Mouse (Mus musculus) brown adipose tissue, adult 24 weeks (tissue): ENCODE results near the gene 2010003K11Rik. TPM values are rescaled to one million over a fixed set of nuclear protein-coding genes. Genes with fewer than 3 reads are reported as not detected.

Source experiments
- H3K27ac ChIP-seq: fragments of 200-500 bp; replicated peaks from 2 replicates; pipeline ENCODE4 v1.5.1; 2012; ENCODE audit warnings: low read depth, mild to moderate bottlenecking, low read length
- H3K4me1 ChIP-seq: fragments of 200-500 bp; 2 replicates; pipeline ENCODE4 v1.6.1; 2012; ENCODE audit warnings: low read length, mixed read lengths; ENCODE audit not compliant: control insufficient read depth, insufficient read depth, insufficient read length
- H3K4me3 ChIP-seq: fragments of 200-500 bp; 2 replicates; pipeline ENCODE4 v1.5.1; 2012; ENCODE audit warnings: low read depth, mild to moderate bottlenecking, low read length, moderate library complexity; ENCODE audit not compliant: insufficient read depth
- polyA plus RNA-seq: library from polyadenylated mRNA; stranded (reverse); fragments of >200 nt; gene quantifications from 2 replicates; pipeline ENCODE4 v1.2.4, GENCODE M21; 2012; ENCODE audit not compliant: missing spikeins, insufficient read depth, insufficient read length

Gene 2010003K11Rik
- polyA plus RNA-seq = 30.6 and 32.3 TPM in 2 replicates

DNA sequence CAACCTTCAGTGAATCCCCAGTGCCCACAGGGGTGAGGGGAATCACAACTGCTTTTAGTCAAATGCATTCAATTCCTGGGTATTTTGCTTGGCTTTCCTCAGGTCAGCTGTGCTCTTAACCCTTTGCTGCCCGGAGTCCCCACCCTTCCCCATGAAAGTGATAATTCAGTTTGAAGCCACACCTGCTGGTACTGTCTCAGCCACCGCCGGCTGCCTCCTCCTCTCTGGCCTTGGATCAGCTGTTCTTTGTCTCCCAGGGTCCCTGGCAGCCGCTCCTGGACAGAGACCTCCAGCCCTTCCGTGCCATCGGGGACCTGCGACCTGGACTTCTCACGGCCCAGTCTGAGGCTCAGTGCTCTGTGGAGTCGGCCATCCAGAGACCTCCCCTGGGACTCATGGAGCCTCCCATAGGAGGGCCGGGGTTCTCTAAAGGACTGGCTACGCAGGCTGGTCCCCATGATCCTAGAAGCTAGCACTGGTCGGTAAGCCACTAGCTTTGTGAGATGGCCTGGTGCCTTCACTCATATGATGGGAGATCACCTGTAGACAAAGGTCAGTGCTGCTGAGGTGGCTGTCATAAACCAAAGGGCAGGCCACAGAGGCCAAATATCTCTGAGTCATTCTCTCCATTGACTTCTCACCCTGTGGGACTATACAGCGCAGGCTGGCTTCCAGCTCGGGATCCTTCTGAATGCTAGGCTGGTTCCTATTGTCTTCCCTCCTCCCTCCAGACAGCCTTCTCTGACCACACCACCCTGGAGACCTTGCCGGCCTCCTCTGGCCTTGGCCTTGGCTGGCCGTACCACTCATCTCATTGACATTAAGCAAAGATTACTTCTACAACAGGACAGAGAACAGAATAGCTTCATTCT, at the start of gene 2010003K11Rik:
Gene 2010003K11Rik, minus strand, starts transcription at position 522 of the 872 bp plus-strand sequence.
- peaks cover 3% of the 10 kb centered on the region; the same call in 1 of the 2 replicates for H3K4me1 ChIP-seq
- H3K4me3 ChIP-seq = no peak within 1 kb of the TSS
- peak within 1 kb of the TSS; percentile 90 for H3K27ac ChIP-seq

DNA sequence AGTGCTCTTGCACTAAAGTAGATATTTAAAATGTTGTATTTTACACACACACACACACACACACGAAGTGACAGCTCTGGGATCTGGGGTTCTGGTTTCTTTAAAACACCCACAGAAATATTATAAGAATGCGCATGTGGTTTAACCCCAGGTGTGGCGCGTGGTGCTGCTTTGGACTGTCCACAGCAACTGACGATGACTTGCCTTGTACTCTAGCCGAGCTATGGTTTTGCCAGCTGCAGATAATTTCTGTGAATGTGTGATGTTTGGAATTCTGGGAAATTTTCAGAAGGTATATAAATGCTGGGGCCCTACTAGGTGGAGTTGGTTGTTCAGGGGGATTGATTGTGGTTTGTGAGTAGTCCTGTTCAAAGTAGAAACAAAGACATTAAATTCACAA, 49.4 kb upstream of the 2010003K11Rik start:
- H3K4me3 ChIP-seq = no peak overlapping the region
- no peaks in the 10 kb centered on the region for H3K4me1 ChIP-seq
- H3K27ac ChIP-seq = no peak overlapping the region

DNA sequence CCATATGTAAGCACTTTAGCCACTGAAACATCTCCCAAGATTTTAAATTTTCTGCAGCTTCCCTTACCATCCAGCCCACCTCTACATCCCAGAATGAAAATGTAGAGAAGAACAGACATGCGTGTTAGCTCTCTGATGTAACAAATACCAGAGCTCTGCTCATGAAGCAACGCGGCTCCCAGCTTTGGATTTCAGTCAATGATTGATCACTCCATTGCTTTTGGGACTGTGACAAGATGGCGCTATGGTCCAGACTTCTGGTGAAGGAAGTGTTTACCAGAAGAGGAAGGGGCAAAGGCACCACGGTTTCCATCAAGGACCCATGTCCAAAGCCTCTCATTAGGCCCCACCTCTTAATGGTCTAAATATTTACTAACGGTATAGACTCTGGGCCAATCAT, 47.5 kb upstream of the 2010003K11Rik start:
- Histone ChIP-seq H3K4me1 (no peaks in the 10 kb centered on the region), H3K27ac (no peak overlapping the region), H3K4me3 (no peak overlapping the region)

DNA sequence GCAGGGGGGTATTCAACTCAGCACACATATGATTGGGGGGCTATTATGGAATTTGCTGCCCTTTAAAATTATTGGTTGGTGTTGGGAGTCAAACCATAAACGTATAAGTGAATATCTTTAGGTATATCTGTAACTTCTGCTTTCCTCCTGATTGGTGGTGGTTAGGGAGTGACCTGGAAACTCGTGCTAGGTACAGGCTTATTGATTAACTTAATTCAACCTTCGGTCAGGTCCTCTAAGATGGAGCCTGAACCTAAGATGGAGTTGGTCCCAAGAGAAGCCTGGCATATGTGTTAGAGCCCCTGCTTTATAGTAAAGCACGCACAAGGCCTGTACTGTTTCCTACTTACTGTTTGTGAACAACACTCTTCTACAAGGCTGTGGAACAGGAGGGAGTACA, 46.7 kb upstream of the 2010003K11Rik start:
- no peak overlapping the region for H3K27ac ChIP-seq
- no peaks in the 10 kb centered on the region for H3K4me1 ChIP-seq
- no peak overlapping the region for H3K4me3 ChIP-seq

DNA sequence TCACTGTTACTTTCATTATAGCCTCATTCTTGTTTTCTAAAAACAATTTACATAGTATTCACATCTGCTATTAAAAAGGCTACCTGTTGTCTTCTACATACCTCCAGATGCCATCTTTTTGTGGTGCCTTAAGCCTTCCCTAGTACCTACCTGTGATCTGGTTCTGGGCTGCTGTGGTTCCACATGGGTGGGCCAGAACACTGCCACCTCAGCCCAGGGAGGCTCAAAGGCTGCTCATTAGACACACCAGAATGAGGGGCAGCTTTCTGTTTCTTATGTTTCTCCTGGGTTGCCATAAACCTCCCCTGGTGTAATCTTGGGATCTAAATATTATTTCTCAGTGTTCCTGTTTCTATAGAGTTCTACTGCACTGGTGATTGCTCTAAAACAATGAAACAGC, 43.7 kb upstream of the 2010003K11Rik start:
- Histone ChIP-seq H3K4me1 (no peaks in the 10 kb centered on the region), H3K4me3 (no peak overlapping the region), H3K27ac (no peak overlapping the region)

DNA sequence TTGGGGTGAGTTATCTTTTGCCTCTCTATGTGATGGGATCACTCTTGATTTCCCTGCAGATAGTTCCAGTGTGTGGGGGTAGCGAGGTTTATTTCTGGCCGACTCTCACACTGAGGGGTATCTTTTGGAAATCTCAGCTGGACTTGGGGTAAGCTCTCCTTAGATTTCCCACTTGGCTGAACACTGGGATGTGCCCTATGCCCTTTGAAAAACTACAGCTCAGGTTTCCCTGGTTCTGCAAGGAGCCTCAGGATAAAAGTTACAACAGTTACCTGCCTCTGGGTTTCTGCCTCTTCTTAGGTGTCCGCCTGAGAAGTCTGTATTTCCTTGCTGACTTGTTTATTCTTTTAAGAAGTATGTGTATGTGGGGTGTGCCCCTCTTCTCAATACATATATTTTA, 42.6 kb upstream of the 2010003K11Rik start:
- no peak overlapping the region for H3K27ac ChIP-seq
- H3K4me3 ChIP-seq = no peak overlapping the region
- H3K4me1 ChIP-seq = no peaks in the 10 kb centered on the region

DNA sequence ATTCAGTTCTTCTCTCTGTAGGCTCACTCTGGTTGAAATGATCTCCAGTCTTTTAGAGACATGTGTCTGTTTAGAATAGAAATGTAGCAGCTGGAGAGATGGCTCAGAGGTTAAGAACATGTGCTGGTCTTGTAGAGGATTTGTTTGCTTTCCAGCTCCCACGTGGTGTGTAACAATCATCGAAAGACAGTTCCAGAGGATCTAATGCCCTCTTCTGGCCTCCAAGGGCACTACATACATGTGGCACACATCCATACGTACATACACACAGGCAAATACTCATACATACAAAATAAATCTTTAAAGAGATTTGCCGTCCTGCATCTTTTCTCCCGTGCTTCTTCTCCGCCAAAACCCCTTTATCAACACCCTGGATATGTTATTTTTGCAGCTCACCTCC, 41.9 kb upstream of the 2010003K11Rik start:
- no peaks in the 10 kb centered on the region for H3K4me1 ChIP-seq
- no peak overlapping the region for H3K27ac ChIP-seq
- no peak overlapping the region for H3K4me3 ChIP-seq

DNA sequence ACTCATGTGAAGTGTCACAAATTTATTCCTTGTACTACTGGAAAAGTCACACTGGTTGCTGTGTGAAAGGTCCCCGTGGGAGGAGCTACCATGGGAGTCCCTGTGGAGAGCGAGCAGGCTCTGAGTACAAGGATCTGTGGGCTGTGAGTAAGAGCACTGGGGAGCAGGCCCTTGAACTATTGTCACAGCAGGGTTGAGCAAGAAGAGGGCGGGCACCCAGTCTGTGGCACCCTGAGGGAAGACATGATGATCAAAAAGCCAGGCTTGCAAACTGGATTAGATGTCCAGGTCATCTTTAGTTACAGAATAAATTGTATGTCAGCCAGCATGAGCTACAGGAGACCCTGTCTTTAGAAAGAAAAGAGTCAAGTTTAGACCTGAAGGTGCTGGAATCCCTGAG, 38.2 kb upstream of the 2010003K11Rik start:
- H3K4me3 ChIP-seq = no peak overlapping the region
- H3K27ac ChIP-seq = peak overlapping the region; percentile 58; the same call in 1 of the 2 replicates
- H3K4me1 ChIP-seq = peaks cover 3% of the 10 kb centered on the region; the same call in 1 of the 2 replicates

DNA sequence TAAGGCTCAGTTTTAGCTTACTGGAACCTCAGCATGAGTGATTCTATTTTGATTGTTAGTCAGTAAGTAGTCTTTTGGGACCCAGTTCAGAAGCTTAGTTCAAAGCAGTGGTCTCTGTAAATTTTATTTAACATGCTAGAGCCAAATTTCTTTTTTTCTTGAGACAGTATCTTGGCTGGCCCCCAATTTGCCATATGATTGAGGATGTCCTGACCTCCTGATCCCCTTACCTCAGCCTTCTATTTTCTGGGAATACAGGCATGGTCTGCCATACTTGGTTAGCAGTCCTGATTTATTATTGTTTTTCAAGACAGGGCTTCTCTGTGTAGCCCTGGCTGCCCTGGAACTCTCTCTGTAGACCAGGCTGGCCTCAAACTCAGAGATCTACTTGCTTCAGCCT, 37.5 kb upstream of the 2010003K11Rik start:
- H3K27ac ChIP-seq = peak overlapping the region; percentile 63
- peaks cover 3% of the 10 kb centered on the region; the same call in 1 of the 2 replicates for H3K4me1 ChIP-seq
- H3K4me3 ChIP-seq = no peak overlapping the region

DNA sequence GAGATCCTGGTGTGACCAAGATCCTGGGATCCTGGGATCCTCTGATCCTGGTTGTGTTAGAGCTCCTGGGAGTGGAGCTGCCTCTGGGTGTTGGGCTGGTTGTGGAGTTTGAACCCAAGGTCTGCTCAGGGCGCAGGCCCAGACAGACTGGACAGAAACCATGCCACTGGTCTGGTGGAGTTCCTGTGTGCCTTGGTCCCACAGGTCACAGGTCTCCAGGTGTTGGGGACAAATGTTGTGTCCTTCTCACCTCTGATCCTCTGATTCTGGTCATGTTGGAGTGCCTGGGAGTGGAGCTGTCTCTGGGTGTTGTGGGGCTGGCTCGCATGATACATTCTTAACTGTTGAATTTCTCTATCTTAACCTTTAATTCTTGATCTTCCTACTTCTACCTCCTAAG, 36.3 kb upstream of the 2010003K11Rik start:
- Histone ChIP-seq H3K4me1 (peaks cover 3% of the 10 kb centered on the region; the same call in 1 of the 2 replicates), H3K27ac (0 out of 2 replicates have a peak overlapping the region, but pooled peaks have one; percentile 26), H3K4me3 (no peak overlapping the region)

DNA sequence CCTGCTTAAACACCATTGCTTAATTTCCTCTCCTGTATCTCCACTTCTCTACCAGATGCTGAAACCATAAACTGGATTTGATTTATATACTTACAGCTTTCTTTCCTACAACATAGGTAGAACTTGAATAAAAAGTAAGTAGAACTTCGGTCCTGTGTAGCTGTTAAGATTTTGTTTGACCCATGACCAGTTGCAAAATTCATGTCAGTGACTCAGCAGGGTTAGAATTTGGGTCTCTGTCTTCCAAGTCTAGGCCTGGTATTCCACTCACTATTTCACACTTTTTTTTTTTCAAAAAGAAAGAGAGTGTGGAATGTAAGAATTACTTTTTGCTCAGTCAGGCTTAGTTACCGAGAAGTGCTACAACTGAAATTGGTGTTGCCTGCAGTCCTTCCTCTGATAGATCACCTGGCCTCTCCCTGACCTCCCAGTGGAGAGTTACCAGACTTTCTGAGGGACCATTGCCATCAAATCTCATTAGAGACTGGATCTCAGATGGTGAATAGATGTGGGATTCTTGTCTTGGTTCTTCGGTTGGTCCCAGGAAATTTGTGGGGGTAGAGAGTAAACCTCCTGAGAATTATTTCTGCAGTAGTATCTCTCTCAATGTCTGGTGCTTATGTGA, 23.2 kb upstream of the 2010003K11Rik start:
- Histone ChIP-seq H3K4me1 (no peaks in the 10 kb centered on the region; the same call in 1 of the 2 replicates), H3K27ac (peak overlapping the region; percentile 85), H3K4me3 (no peak overlapping the region)

DNA sequence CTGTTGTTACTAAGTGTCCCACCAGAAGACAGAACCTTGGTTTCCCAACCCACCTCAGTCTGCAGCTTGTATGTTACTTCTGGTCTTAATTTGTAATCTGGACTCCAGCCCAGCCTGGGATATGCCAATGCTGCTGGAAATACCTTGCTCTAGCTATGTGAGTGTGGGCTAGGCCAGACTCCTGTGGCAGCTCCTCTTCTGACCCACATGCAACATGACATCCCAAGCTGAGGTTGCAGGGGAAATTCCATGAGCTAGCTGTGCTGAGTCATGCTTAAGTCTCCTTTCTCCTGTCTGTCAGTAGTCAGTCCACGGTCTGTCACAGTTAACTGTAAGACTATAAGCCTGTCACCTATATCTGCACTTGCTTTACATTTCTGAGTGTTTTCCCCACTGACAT, 19.1 kb upstream of the 2010003K11Rik start:
- Histone ChIP-seq H3K4me3 (no peak overlapping the region), H3K27ac (peak overlapping the region; percentile 28; the same call in 1 of the 2 replicates)

DNA sequence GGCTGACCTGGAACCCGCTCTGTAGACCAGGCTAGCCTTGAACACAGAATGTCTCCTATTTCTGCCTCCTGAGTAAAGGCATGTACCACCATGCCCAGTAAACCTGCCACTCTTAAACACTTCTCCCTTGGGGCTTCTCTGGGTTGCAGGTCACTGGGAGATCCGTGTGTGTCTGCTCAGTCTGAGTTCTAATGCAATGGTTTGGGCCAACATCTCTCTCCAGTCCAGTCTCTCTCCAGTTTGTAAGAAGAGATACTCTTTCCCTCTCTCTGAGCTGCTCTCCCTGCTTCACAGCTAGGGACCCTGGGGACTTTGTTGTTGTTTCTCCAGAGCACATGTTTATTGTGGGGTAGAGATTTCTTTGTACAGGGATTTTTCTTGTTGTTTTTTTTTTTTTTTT, 17.9 kb upstream of the 2010003K11Rik start:
- H3K4me1 ChIP-seq = peaks cover 9% of the 10 kb centered on the region
- no peak overlapping the region for H3K4me3 ChIP-seq
- H3K27ac ChIP-seq = peak overlapping the region; percentile 41; the same call in 1 of the 2 replicates

More for the DNA sequence above, 19.1 kb upstream of the 2010003K11Rik start:
- peaks cover 9% of the 10 kb centered on the region for H3K4me1 ChIP-seq

DNA sequence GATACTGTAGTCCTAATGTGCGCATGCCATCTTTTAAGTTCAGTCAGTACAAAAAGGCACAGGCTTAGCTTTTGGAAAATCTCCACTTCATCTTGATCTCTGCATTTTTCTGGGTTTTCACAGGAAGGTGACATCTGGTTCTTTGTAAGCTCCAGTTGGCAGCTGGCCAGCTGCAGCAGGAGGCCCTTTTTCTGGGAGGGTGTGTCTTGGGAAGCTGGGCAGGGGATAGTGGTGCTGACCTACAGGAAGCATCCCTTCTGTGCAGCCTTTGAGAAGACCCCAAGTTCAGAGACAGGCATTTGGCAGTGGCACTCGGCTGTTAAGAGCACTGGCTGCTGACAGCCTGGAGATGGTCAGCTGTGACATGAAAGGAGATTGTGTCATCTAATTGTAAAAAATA, 17.4 kb upstream of the 2010003K11Rik start:
- H3K27ac ChIP-seq = peak overlapping the region; percentile 41; the same call in 1 of the 2 replicates
- peaks cover 9% of the 10 kb centered on the region for H3K4me1 ChIP-seq
- no peak overlapping the region for H3K4me3 ChIP-seq

DNA sequence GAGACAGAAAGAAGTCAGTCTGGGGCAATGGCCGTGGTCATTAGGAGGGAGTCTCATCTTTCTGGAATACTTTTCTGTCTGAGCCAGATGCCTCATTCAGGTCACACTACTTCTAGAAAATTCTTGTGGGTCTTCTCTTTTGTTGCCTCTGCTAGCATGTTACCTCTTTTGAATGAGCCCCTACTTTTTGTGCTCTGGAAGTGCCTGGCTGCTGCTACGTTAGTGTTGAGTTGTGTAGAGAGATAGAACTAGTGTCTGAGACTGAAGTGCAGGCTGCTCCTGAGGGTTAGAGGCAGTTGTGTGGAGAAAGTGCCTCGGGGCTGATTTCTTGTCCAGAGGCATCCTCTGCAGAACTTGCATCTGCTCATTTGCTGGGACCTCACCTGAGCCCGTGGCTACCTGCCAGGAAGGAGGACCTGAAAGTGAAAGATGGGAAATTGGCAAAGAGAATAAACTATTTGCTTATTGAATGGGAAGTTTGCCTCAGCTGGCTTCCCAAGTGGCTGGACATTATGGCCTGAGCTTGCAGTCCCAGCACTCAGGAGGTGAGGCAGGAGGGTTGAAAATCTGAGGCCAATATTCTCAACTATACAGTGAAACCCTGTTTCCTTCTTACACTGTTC, 15.0 kb upstream of the 2010003K11Rik start:
- Histone ChIP-seq H3K4me1 (peaks cover 9% of the 10 kb centered on the region), H3K4me3 (no peak overlapping the region), H3K27ac (peak overlapping the region; percentile 66)
